ENCODE assay signal across 21 mouse cellular contexts in genomic region chr17:51370990-51371389, GRCm38 (mm10).
A peak's percentile ranks its signal among the peaks of the same experiment; 100 is the strongest.
DNase-seq lines count a peak whose midpoint lies in the region; ATAC-seq lines count a peak whose summit lies in the region.
"Had no signal": no experiment of that assay in that cellular context is flagged by ENCODE, and none has a peak within 500 bp of the region (broad histone marks: within the 10 kb centered on the region; RNA-seq: fewer than 3 reads in every experiment).

No protein-coding gene starts in this region.

- no peaks in the 10 kb centered on the region for H3K9me3 ChIP-seq in forebrain, embryonic 16.5 days (ENCODE audit: control insufficient read depth, low read length)
- no peaks in the 10 kb centered on the region for H3K9me3 ChIP-seq in forebrain, embryonic 10.5 days
- H3K9me3 ChIP-seq in midbrain, embryonic 11.5 days (ENCODE audit: control insufficient read depth, low read length), result no peaks in the 10 kb centered on the region
- H3K9me3 ChIP-seq in midbrain, embryonic 10.5 days (replicated peaks), result no peaks in the 10 kb centered on the region
- H3K9me3 ChIP-seq in midbrain, embryonic 15.5 days, result no peaks in the 10 kb centered on the region
- H3K9me3 ChIP-seq in neural tube, embryonic 15.5 days (replicated peaks), result no peaks in the 10 kb centered on the region
- H3K9me3 ChIP-seq: heart, embryonic 13.5 days; midbrain, embryonic 12.5 days had no signal

- H3K9ac ChIP-seq in forebrain, embryonic 16.5 days (replicated peaks; ENCODE audit: low read depth, low read length), result no peak overlapping the region
- H3K9ac ChIP-seq in midbrain, embryonic 11.5 days (ENCODE audit: low read length), result no peak overlapping the region
- no peak overlapping the region for H3K9ac ChIP-seq in midbrain, embryonic 15.5 days
- no peak overlapping the region for H3K9ac ChIP-seq in neural tube, embryonic 15.5 days (replicated peaks)
- H3K9ac ChIP-seq: heart, embryonic 13.5 days; midbrain, embryonic 12.5 days had no signal

- WGBS in forebrain, embryonic 16.5 days, result 51% methylated on average over 7 of the region's 7 CpGs
- 91% methylated on average over 7 of the region's 7 CpGs for WGBS in forebrain, embryonic 10.5 days
- 82% methylated on average over 7 of the region's 7 CpGs for WGBS in midbrain, embryonic 11.5 days
- 84% methylated on average over 7 of the region's 7 CpGs for WGBS in midbrain, embryonic 10.5 days
- 57% methylated on average over 7 of the region's 7 CpGs for WGBS in midbrain, embryonic 15.5 days
- 78% methylated on average over 7 of the region's 7 CpGs for WGBS in neural tube, embryonic 15.5 days

- no peak overlapping the region for H3K4me2 ChIP-seq in forebrain, embryonic 16.5 days (ENCODE audit: low read length)
- no peak overlapping the region for H3K4me2 ChIP-seq in midbrain, embryonic 11.5 days
- H3K4me2 ChIP-seq in midbrain, embryonic 15.5 days, result no peak overlapping the region
- H3K4me2 ChIP-seq in neural tube, embryonic 15.5 days, result no peak overlapping the region
- H3K4me2 ChIP-seq: heart, embryonic 13.5 days; liver, embryonic 11.5 days; midbrain, embryonic 12.5 days had no signal

- peak; percentile 60 for ATAC-seq in forebrain, embryonic 16.5 days
- ATAC-seq in midbrain, embryonic 11.5 days (ENCODE audit: low FRiP score), result 0 out of 2 replicates have a peak, but pooled peaks have one; percentile 30
- ATAC-seq in midbrain, embryonic 15.5 days (replicated peaks), result peak; percentile 84
- no peak for ATAC-seq in neural tube, embryonic 15.5 days (ENCODE audit: low FRiP score)

- no peak overlapping the region for H3K27ac ChIP-seq in forebrain, embryonic 16.5 days (ENCODE audit: low read length)
- H3K27ac ChIP-seq in forebrain, embryonic 10.5 days, result no peak overlapping the region
- H3K27ac ChIP-seq in midbrain, embryonic 11.5 days (ENCODE audit: low read depth, low read length), result no peak overlapping the region
- H3K27ac ChIP-seq in midbrain, embryonic 10.5 days (replicated peaks), result no peak overlapping the region
- H3K27ac ChIP-seq in midbrain, embryonic 15.5 days, result peak overlapping the region; percentile 45; the same call in 1 of the 2 replicates
- no peak overlapping the region for H3K27ac ChIP-seq in neural tube, embryonic 15.5 days (replicated peaks)
- H3K27ac ChIP-seq: heart, embryonic 13.5 days; midbrain, embryonic 12.5 days had no signal

- DNase-seq in forebrain, embryonic 10.5 days (ENCODE audit: extremely low spot score, low spot score), result no peak
- no peak for DNase-seq in midbrain, embryonic 11.5 days (ENCODE audit: low spot score, missing footprints)
- no peak for DNase-seq in midbrain, embryonic 10.5 days (ENCODE audit: low spot score)
- DNase-seq in Muller cell, postnatal 12 days (ENCODE audit: inconsistent ontology term), result no peak
- DNase-seq: cerebellum, adult 9-10 months; gastrocnemius, postnatal 14 days; heart, adult 18-20 months; kidney, adult 8-10 months; kidney, postnatal 36 days; layer of hippocampus, adult 9-11 months; lung, adult 18-20 months; right cerebral cortex, adult 18-20 months; thymus, postnatal 25 days had no signal

- 0 out of 2 replicates have a peak, but pooled peaks cover 6% of the 10 kb centered on the region for H3K4me1 ChIP-seq in forebrain, embryonic 16.5 days (replicated peaks; ENCODE audit: control insufficient read depth, insufficient read depth, low read length)
- H3K4me1 ChIP-seq in forebrain, embryonic 10.5 days, result peaks cover 36% of the 10 kb centered on the region
- H3K4me1 ChIP-seq in midbrain, embryonic 11.5 days (ENCODE audit: control insufficient read depth, insufficient read depth, low read length), result peaks cover 6% of the 10 kb centered on the region; the same call in 1 of the 2 replicates
- H3K4me1 ChIP-seq in midbrain, embryonic 10.5 days, result peaks cover 21% of the 10 kb centered on the region
- peaks cover 5% of the 10 kb centered on the region; the same call in 1 of the 2 replicates for H3K4me1 ChIP-seq in midbrain, embryonic 15.5 days
- peaks cover 3% of the 10 kb centered on the region; the same call in 1 of the 2 replicates for H3K4me1 ChIP-seq in neural tube, embryonic 15.5 days
- H3K4me1 ChIP-seq: heart, embryonic 13.5 days had no signal

- no peaks in the 10 kb centered on the region for H3K36me3 ChIP-seq in forebrain, embryonic 16.5 days (ENCODE audit: control insufficient read depth, insufficient read depth)
- H3K36me3 ChIP-seq in forebrain, embryonic 10.5 days (replicated peaks), result no peaks in the 10 kb centered on the region
- no peaks in the 10 kb centered on the region for H3K36me3 ChIP-seq in midbrain, embryonic 11.5 days (ENCODE audit: control insufficient read depth, insufficient read depth, low read length)
- H3K36me3 ChIP-seq in midbrain, embryonic 10.5 days, result no peaks in the 10 kb centered on the region
- no peaks in the 10 kb centered on the region for H3K36me3 ChIP-seq in midbrain, embryonic 15.5 days (replicated peaks)
- H3K36me3 ChIP-seq in neural tube, embryonic 15.5 days, result no peaks in the 10 kb centered on the region
- H3K36me3 ChIP-seq: G1E; heart, embryonic 13.5 days; midbrain, embryonic 12.5 days had no signal

- H3K27me3 ChIP-seq in forebrain, embryonic 16.5 days (replicated peaks; ENCODE audit: control insufficient read depth, insufficient read depth, low read length), result no peaks in the 10 kb centered on the region
- no peaks in the 10 kb centered on the region for H3K27me3 ChIP-seq in forebrain, embryonic 10.5 days (ENCODE audit: poor library complexity, severe bottlenecking)
- H3K27me3 ChIP-seq in midbrain, embryonic 11.5 days (ENCODE audit: control insufficient read depth, insufficient read depth, low read length), result no peaks in the 10 kb centered on the region
- no peaks in the 10 kb centered on the region for H3K27me3 ChIP-seq in midbrain, embryonic 10.5 days (ENCODE audit: low read depth, poor library complexity, severe bottlenecking)
- H3K27me3 ChIP-seq in midbrain, embryonic 15.5 days (replicated peaks), result no peaks in the 10 kb centered on the region
- H3K27me3 ChIP-seq in neural tube, embryonic 15.5 days (replicated peaks), result no peaks in the 10 kb centered on the region
- H3K27me3 ChIP-seq: heart, embryonic 13.5 days; midbrain, embryonic 12.5 days had no signal

- H3K4me3 ChIP-seq in forebrain, embryonic 16.5 days (replicated peaks; ENCODE audit: low read length), result no peak overlapping the region
- H3K4me3 ChIP-seq in forebrain, embryonic 10.5 days, result no peak overlapping the region
- H3K4me3 ChIP-seq in midbrain, embryonic 11.5 days (ENCODE audit: low read depth, low read length), result no peak overlapping the region
- H3K4me3 ChIP-seq in midbrain, embryonic 10.5 days, result no peak overlapping the region
- no peak overlapping the region for H3K4me3 ChIP-seq in midbrain, embryonic 15.5 days
- no peak overlapping the region for H3K4me3 ChIP-seq in neural tube, embryonic 15.5 days (replicated peaks)
- H3K4me3 ChIP-seq: erythroblast, embryonic 14.5 days; heart, embryonic 13.5 days; midbrain, embryonic 12.5 days had no signal
